Mouse (Mus musculus) left cerebral cortex, adult 11 months (tissue): Measurements from ENCODE around the gene Gpr35.
"Not testable (repeated sequence)": the region's sequence is repeated elsewhere in the genome, so short reads cannot be mapped to it uniquely, and the experiment has no call there.

Source experiments
- DNase-seq: peaks from one replicate; pipeline ENCODE4 v3.0.0; 2022; ENCODE audit warnings: low spot score

Gene Gpr35

GRCm38 (mm10) chr1:92933611-92934010 is 17.1 kb upstream of the Gpr35 start:
- no peak for DNase-seq

GRCm38 (mm10) chr1:92934182-92934827 is 16.4 kb upstream of the Gpr35 start, which contains the start of gene Capn10:
Gene Capn10 (plus strand): TSS chr1:92934376.
- peak; percentile 94 for DNase-seq

GRCm38 (mm10) chr1:92935054-92935962 is 15.4 kb upstream of the Gpr35 start:
- no peak for DNase-seq

- DNase-seq, result no peak
These were observed 14.7 kb upstream of the Gpr35 start for GRCm38 (mm10) chr1:92935977-92936376.

- no peak for DNase-seq
These were observed 14.2 kb upstream of the Gpr35 start for GRCm38 (mm10) chr1:92936467-92936866.

- no peak for DNase-seq
These were observed 12.9 kb upstream of the Gpr35 start for GRCm38 (mm10) chr1:92937797-92938196.

- no peak for DNase-seq
These were observed 10.9 kb upstream of the Gpr35 start for GRCm38 (mm10) chr1:92939746-92940145.

GRCm38 (mm10) chr1:92943219-92943989 is 7.3 kb upstream of the Gpr35 start:
- no peak for DNase-seq

- no peak for DNase-seq
These were observed 2.7 kb upstream of the Gpr35 start for GRCm38 (mm10) chr1:92947966-92948365.

- DNase-seq, result no peak
These were observed 1.2 kb upstream of the Gpr35 start for GRCm38 (mm10) chr1:92949426-92949825.

- DNase-seq, result no peak
These were observed 3.0 kb downstream of the Gpr35 start for GRCm38 (mm10) chr1:92953641-92954040.

- DNase-seq, result peak; percentile 46
These were observed 6.1 kb downstream of the Gpr35 start for GRCm38 (mm10) chr1:92956571-92957335.

- no peak for DNase-seq
These were observed 8.3 kb downstream of the Gpr35 start for GRCm38 (mm10) chr1:92958999-92959398.

- DNase-seq, result not testable (repeated sequence)
These were observed 20.1 kb downstream of the Gpr35 start for GRCm38 (mm10) chr1:92970791-92971190.

- no peak for DNase-seq
These were observed 21.5 kb downstream of the Gpr35 start for GRCm38 (mm10) chr1:92971879-92972795.

- DNase-seq, result no peak
These were observed 22.2 kb downstream of the Gpr35 start for GRCm38 (mm10) chr1:92972854-92973253.

- no peak for DNase-seq
These were observed 25.5 kb downstream of the Gpr35 start for GRCm38 (mm10) chr1:92976141-92976566.

- no peak for DNase-seq
These were observed 28.0 kb downstream of the Gpr35 start for GRCm38 (mm10) chr1:92978645-92979044.

GRCm38 (mm10) chr1:92979073-92979602 is 28.5 kb downstream of the Gpr35 start:
- no peak for DNase-seq
